Mouse (Mus musculus): Measurements from ENCODE around the gene Cks1brt.

DNA sequence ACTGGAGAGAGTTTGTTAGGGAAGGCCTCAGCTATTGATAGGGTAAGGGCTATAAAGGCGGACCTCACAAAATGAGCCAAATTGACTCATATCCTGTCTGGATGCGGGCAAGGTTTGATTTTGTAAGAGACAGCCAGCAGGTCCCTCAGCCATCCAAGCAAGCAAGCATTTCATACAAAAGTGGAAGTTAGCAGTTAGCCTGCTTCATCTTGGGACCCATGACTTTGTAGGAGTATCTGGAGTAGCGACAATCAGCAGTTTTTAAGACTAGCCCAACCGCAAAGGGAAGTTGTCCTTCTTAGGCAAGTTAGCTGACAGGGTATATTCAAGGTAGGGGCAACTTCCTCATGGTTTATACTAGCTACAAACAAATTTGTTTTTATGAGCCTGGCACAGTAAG, 9.2 kb upstream of the Cks1brt start:
- no peak for TF ChIP-seq POLR2A (IDR thresholded peaks at IDR 0.05; ENCODE audit: insufficient read depth, low read length)
- TF ChIP-seq CTCF (IDR thresholded peaks at IDR 0.05; ENCODE audit: low read depth, low read length), result no peak
